Mouse (Mus musculus): ENCODE measurements at regions not wholly inside any gene's neighbourhood (a gene's known extent, or its start where the extent isn't known, plus 50 kb on each side); places are given as distances from the start of the nearest gene placed in this dataset.
A peak's percentile ranks its signal among the peaks of the same experiment; 100 is the strongest.

DNA sequence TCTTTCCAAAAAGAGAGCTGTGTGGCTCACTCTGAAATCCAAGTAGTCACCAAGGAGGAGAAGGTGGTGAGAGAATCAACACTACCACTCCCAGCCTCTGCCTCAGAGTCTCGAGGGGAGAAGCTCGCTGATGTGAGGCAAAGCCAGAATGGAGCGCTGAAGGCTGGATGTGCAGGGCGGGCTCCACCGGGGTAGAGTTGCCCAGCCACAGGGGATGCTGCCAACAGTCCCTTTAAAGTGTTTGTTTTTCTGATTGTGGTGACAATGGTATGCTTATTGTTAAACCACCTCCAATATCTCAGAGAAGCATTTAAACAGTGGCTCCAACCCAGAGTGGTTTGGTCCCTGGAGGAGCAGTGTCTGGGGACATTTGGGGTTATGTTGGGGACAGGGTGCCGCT is 110.7 kb upstream of the Ptpn1 start:
- no peak for DNase-seq (ENCODE audit: low spot score)

DNA sequence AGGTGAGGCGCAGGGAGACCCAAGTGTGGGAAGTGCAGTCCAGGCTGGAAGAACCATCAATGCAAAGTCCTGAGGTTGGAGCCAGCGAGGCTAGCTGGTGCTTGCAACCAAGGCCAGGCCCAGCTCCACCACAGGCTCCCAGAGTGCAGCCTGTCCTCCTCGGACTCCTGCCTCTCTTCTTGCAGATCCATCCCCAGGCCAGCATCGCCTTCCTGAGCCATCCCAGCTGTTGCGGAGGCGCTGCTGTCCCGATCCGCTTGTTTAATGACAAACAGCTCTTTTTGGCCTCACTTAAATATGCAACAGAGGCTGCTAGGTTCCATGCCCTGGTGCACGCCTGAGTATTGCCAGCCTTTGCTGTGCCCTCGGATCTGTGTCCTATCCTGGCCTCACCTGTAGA is 113.1 kb upstream of the Ptpn1 start:
- DNase-seq (ENCODE audit: low spot score), result no peak

DNA sequence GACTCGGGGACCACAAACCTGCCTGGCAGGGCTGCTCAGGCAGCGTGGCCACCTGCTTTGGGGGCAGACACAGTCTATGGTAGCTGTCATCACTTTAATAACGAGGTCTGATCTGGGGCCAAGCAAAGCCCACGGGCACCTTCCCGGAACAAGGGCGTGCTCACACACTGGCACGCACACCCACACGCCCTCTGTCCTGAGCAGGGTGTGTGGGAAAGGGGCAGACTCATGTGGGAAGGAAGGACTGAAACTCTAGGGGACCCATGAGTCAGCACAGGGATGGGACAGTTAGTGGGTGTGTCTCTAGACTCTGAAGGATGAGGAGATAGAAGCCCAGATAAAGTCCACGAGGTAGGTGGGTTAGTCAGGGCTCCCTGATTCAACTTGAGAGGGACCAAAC is 114.8 kb upstream of the Ptpn1 start:
- DNase-seq (ENCODE audit: low spot score), result no peak

DNA sequence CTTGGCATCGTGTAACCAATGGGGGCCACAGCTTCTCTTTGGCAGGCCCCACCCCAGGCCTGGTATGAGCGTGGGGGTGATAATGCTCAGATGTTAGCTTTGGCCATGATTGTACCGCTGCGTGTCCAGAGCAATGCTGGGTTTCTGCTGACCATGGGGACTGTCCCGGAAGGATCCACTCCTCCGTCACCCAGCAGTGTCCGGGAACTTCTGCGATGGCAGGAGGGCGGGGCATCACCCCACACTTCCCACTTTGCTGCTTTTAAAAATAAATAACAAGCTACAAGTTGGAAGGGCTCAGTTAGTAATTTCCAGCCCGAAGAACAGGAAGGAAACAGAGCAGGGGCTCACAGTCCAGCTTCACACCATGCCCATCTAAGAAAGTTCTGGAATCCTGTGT is 116.7 kb upstream of the Ptpn1 start:
- DNase-seq (ENCODE audit: low spot score), result no peak

DNA sequence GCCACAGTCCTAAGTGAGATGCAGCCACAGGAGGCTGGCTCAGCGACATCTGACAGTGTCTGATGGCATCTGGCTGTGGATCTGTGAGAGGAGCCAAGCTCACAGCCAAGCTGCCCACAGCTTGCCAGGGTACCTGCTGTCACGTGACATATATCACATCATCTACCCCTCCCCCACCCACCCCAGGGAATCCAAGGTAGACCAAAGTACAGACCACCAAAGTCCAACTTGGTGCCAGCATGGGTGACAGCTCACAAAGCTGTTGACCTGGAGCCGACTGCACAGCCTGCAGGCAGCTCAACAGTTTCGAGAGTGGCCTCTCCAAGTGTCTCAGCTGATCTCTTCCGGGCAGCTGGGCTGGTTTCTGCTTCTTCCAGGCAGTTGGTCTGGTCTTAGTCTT is 119.6 kb upstream of the Tmem189 start:
- no peak for DNase-seq (ENCODE audit: low spot score)

DNA sequence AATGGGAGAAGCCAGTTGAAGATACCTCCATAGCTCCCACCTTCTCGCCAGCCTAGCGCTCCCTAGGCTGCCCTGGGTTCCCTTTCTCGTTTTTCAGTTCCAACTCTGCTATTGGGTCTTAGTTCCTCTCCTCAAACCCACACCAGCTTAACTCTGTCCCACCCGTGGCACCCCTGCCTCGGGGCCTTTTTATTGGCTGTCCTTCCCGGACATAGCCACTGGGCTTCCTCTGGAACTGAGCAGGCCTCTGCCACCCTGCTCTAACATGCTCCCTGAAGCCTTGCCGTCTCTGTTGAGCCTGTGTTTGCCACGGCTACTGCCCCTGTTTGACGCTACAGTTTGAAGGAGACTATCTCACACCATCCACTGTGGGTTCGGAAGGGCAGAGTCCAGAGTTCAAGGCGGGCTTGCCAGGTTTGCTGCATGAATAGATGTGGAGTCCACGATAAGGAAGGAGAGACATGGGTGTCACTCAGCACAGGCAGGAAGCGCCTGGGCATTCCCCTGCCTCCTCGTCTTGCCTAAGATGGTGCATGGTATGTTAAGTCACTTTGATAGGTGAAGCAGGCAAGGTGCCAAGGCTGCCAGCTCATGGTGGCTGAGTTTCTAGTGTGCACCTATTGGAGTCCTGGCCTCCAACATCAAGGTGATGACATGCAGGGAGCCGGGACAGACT is 116.1 kb upstream of the Tmem189 start:
- DNase-seq (ENCODE audit: low spot score), result no peak

DNA sequence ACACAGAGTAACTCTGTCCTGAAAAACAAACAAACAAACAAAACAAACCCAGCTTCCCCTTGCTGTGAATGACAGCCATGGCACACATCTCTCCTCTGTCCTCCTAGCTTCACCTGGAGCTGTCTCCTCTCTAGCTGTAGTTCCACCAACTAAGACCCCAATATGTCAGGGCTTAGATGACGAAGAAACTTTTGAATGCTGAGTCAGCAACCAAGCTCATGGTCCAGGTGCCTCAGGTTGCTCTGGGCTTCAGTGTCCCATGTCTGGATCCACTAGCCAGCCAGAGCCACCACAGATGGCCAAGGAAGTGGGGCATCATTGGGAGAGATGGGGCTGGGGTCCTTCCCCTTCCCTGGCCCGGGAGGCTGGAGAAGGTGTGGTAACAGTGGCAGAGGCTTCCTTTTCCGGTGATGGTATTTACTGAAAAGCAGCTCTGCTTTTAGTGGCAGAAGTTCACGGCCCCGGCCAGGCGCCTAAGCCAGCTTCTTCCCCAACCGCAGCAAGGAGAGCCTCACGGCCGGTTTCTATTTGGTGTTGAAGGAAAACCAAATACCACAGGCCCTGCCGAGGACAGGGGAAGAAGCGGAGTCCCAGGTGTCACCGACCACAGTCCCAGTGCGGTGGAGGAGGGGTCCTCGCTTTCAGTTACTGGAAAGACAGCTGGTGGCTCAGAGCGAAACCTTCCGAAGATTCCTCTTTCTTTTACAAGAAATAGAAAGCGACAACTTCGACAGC is 115.0 kb upstream of the Tmem189 start:
- DNase-seq (ENCODE audit: low spot score), result no peak

DNA sequence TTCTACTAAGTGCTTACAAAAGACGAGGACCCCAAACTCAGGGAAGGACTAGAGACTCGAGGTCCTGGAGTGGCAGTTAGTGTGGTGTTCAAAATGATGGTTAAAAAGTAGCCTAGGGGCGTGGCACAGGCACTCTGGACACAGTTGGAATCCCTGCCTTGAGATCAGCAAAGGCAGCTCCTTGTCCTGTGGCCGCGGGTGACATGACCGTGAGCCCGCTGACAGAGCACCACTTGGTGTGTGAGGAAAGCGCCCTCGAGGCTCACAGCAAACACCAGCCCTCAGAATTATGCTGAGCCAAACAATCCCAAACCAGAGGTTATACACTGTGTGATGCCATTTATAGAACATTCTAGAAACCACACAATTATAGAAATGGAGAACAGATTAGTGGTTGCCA is 112.9 kb upstream of the Tmem189 start:
- DNase-seq (ENCODE audit: low spot score), result no peak

DNA sequence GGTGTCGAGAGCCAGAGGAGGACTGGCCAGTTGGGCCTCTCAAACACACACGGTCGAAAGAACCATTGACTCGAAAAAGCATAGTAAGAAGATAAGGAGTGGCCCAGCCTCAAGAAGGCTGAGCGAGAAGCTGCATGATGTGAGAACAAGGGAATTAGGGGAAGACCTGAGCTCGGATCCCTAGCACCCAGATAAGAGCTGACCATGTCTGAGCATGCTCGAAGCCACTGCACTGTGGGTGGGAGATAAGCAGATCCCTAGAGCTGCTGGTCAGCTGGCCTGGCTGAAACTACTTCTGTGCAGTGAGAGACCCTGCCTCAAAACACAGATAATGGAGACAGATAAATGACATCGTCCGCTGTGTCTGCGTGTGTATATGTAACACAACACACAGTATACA is 111.8 kb upstream of the Tmem189 start:
- no peak for DNase-seq (ENCODE audit: low spot score)

DNA sequence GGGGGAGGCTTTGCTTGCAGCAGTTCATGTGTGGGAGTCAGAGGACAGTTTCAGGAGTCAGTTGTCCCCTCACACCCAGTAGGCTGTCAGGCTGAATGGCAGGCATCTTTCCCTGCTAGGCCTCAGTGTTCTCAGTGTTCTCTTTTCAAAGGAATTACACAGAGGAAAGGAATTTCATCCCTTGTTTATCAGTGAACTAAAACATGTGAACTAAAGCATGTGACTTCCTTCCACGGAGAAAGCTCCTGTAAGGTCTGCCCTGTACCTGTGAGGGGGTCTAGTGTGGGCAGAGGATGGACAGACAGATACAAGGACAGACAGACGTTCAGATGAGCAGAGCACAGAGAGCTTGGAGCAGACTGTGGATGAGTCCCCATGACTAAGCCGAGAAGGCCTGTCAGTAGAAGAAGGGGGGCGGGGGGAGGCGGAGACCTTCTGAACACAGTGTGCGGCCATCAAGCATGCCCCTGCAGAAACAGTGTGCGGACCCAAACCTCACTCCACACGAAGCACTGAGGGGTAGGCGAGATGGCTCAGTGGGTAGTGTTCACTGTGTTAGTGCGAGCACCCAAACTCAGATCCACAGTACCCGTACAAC is 111.1 kb upstream of the Tmem189 start:
- no peak for DNase-seq (ENCODE audit: low spot score)

DNA sequence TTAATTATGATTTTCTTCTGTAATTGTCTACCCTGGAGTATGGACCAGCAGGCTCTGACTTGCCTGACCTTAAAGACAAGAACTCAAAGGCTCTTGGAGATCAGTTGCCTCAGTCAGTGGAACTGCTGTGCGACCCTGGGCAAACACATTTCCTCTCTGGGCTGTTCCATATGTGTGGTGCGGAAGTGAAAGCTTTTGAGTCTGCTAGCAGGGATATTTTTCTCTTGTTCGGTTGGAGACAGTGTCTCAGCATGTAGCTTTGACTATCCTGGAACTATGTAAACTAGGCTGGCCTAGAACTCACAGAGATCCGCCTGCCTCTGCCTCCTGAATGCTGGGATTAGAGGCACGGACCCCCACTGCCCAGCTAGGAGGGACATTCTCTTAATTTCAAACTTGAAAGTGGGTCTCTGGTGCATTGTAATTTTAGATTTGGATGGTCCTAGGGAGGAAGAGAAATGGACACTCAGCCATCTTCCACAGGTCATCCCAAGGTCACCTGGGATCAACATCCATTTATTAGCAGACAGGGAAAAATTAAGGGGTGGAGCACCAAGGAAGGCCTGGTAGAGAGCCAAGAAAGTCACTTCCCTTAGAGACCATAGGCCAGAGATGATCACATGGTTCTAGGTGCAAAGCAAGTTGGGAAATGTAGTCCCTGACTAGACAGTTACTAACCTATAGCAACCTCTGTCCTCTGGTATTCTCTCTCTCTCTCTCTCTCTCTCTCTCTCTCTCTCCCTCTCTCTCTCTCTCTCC is 110.2 kb upstream of the Tmem189 start:
- no peak for DNase-seq (ENCODE audit: low spot score)

DNA sequence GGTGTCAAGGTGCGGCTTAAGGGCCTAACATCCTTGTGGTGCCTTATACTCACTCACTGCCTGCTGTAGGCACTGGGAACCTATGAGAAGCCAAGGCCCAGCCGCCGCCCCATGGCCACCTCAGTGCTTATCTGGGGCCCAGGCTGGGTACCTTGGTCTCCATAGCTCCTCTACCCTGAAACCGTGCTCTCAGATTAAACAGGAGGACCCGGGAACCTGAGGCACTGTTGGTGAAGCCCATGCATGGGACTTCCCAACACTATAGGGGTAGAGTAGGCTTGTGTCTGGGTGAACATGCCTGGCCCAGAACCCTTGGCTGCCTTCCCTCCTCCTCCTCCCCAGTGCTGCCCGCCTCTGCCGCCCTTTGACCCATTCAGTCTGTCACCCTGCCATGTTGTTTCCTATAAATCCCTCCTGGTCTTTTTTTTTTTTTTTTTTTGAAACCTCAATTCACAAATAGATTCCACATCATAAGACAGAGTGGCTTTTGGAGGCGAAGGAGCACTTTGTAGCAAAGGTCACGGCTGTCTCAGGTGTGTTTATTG is 109.4 kb upstream of the Tmem189 start:
- no peak for DNase-seq (ENCODE audit: low spot score)

DNA sequence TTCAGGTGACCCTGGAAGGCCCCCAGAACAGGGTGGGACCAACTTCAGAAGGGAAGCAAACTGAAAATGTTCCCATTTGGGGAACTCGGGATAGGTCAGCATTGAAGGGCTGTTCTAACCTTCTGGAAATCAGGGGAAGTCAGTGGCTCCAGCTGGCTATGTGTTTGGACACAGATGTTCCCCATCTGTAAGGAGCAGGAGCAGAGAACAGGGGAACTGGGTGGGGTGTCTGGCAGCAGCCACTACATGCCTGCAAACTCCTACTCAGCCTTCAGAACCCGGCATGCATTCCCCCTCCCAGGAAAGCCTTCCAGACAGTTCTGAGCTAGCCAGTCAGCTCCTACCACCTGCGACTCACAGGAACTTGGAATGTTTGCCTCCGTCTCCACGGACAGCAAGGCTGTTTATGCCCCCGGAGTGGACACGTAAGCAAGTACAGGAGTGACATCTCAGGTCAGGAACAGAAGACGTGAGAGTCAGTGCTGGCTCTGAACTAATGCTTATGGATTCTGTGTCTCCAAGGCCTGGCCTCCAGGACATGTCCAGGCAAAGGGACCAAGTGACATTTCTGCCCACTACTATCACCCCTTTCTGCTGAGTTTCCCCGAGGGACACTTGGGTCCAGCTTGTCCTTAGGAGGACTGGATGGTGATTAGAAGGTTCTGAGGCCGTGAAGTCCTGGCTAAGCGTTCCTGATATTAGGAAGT is 108.6 kb upstream of the Tmem189 start:
- no peak for DNase-seq (ENCODE audit: low spot score)

DNA sequence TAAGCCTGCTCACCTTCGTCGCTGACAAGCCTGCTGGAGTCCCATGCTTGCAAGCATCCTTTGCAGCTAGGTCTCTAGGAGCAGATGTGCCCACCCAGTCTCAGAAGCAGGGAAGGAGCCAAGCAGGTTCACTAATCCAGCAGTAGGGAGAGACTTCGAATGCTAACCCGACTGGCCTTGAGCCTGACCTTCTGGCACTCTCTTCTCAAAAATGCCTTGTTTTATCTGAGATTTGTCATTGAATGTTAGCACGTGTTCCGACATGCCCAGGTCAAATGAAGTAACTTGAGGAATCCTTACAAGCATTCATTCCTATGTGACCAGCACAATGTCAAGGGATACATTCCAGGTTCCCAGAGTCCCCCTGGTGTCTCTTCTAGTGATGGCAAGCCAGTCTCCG is 105.9 kb upstream of the Tmem189 start:
- DNase-seq (ENCODE audit: low spot score), result no peak

DNA sequence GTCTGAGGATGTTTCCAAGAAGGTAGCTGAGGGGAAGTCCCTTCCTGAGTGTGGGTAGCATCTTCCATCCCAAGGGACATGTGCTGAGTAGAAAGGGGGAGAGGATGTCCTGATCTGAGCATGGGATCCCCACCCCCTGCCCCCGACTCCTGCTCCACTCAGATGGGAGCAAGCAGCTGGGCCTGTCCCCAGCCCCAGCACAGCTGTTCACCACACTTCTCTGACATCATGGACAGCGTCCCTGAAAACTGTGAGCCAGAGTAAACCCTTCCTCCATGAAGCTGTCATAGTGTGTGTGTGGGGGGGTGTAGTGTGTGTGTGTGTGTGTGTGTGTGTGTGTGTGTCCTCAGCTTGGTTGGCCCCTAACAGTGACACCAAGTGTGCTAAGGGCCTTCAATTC is 104.3 kb upstream of the Tmem189 start:
- no peak for DNase-seq (ENCODE audit: low spot score)

DNA sequence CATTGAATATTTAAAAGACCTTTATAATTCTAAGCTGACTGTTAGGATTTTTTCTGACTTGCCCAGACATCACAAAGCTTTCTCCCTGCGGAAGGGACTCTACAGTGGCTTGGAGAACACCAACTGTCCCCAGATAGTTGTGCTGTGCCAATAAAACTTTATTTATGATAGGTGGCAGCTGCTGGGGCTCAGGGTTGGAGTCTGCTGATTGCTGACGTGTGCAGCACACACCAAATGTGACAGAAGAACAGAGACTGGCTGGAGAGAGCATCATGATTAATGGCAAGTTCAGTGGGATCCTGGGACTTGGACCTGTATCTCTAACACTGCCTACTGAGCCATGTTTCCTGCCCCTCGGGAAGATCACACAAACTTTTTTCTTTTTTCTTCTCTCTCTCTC is 103.1 kb upstream of the Tmem189 start:
- DNase-seq (ENCODE audit: low spot score), result no peak

DNA sequence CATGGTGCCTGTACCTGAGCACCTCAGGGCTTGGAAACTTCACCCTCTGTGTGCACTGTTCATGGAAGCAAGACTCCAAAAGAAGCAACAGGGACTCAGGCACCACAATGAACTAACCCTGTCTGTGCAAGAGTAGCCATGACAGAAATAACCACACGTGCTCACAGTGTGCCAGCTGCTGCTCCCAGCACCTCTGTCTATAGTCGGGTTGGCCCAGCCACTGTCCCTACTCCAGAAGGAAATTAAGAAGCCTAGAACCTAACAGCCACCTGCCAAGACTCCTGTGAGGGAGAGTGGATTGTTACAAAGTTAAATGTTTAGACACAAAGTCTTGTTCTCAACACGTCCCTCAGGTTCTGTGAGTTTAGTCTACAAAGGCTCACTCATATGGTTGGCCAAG is 102.7 kb upstream of the Tmem189 start:
- DNase-seq (ENCODE audit: low spot score), result no peak

DNA sequence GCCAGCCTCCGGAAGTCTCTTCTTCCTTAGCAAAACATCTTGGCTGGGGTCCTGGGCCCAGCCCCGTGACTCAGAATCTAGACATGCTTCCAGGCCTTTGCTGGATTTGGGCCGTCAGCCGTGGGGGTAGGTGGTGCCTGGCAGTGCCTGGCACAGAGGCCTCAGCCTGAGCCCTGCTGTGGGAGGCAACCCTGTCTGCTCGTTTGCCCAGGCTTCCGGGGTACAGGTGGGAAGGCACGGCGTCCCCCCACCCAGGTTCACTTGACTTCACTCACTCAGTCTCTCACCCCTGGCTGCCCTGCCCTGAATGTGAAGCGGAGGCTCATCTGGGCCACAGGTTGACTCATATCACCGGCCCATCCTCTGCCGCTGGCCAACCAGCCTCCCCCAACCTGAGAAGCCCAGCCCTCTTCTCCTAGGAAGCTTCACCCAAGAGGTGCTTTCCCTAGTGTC is 99.9 kb upstream of the Tmem189 start:
- DNase-seq (ENCODE audit: low spot score), result peak; percentile 55

DNA sequence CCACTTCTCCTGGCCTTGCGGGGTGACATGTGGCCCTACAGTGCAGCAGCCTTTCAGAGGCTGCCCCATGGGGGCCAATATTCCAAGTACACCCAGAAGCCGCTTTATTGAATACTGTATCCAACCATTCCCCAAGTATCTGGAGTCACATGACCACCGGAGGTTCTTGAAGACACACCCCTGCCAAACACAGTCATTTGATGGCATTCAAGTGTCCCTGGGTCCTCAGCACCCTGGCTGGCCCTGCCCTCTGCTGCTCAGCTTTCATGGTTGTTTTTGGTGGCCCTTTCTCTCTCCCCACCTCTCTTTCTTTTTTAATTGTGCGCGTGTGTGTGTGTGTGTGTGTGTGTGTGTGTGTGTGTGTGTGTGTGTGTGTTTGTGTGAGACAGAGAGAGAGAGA is 97.3 kb upstream of the Tmem189 start:
- DNase-seq (ENCODE audit: low spot score), result no peak

DNA sequence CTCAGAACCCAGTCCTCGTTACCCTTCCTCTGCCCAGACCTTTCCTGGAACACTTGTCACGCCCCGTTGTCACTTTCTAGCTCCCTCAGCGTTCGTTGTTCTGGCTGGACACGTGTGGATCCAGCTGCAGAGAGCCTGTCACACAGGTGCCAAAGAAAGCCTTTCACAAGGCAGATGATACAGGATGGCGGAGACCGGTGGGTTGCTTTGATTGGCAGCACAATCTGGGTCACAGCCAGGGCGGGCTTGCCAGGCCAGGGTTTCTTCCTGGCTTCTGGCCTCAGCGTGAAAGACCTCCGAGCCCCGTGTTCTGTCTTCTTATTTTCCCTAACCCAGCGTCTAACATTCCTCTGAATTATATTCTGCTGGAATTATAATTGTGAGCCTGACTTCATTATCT is 94.7 kb upstream of the Tmem189 start:
- no peak for DNase-seq (ENCODE audit: low spot score)

DNA sequence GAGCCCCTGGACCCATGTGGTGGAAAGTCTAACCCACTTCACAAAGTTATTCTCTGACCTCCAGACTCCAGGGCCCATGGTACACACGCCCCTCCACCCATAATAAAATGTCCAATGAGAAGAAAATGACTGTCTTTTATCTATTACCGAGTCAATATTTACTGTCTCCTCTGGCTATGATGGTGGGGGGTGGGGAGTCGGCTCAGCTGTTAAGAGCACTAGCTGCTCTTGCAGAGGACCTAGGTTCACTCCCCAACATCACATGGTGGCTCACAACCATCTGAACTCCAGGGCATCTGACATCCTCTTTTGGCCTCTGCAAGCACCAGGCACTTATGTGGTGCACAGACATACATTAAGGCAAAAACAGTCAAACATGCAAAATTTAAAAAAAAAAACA is 93.8 kb upstream of the Tmem189 start:
- no peak for DNase-seq (ENCODE audit: low spot score)
